Mouse (Mus musculus) liver, embryonic 14.5 days (tissue): ENCODE measurements around the gene Zfp579. TPM values are rescaled to one million over a fixed set of nuclear protein-coding genes. Genes with fewer than 3 reads are reported as not detected.
"Not testable (repeated sequence)": the region's sequence is repeated elsewhere in the genome, so short reads cannot be mapped to it uniquely, and the experiment has no call there.

ENCODE experiments used
- ATAC-seq: fragments of 200-750 bp; cut with Nextera tagmentation; 2 replicates; pipeline ENCODE4 v1.8.0; 2017; ENCODE audit warnings: moderate number of reproducible peaks, mild to moderate bottlenecking, moderate library complexity; ENCODE audit not compliant: insufficient read depth
- DNase-seq, 3 experiments: peaks; one replicate each; pipeline ENCODE4 v3.0.0-alpha.2; 2012 to 2013; ENCODE audit warnings: low read depth in 3 of 3, low spot score in 3 of 3
- H3K27ac ChIP-seq: fragments of 300-500 bp; sonication (generic); 2 replicates; pipeline ENCODE4 v1.5.1; 2014; ENCODE audit warnings: moderate library complexity, mild to moderate bottlenecking, control low read depth, inconsistent platforms
- H3K27me3 ChIP-seq: fragments of 300-500 bp; sonication (generic); 2 replicates; pipeline ENCODE4 v1.6.1; 2014; ENCODE audit warnings: mild to moderate bottlenecking, low read length, moderate library complexity; ENCODE audit not compliant: control insufficient read depth, insufficient read depth
- H3K36me3 ChIP-seq: fragments of 300-500 bp; sonication (generic); replicated peaks from 2 replicates; pipeline ENCODE4 v1.6.1; 2014; ENCODE audit warnings: low read depth; ENCODE audit not compliant: control insufficient read depth, insufficient read depth
- H3K4me1 ChIP-seq, 2 experiments: fragments of 200-500 bp in 1 of 2; fragments of 300-500 bp in 1 of 2; sonication (generic) in 1 of 2; replicated peaks; 2 replicates each; pipeline ENCODE4 v1.6.1; 2012 to 2014; ENCODE audit warnings: antibody characterized with exemption in 1 of 2, inconsistent platforms in 1 of 2, low read length in 1 of 2; ENCODE audit not compliant: control insufficient read depth in 2 of 2, insufficient read depth in 2 of 2
- H3K4me2 ChIP-seq: fragments of 300-500 bp; sonication (generic); 2 replicates; pipeline ENCODE4 v1.6.1; 2014; ENCODE audit warnings: low read depth, mild to moderate bottlenecking, control low read depth, moderate library complexity
- H3K4me3 ChIP-seq, 2 experiments: fragments of 200-500 bp in 1 of 2; fragments of 300-500 bp in 1 of 2; sonication (generic) in 1 of 2; 2 replicates each; pipeline ENCODE4 v1.5.1; 2012 to 2014; ENCODE audit warnings: low read depth in 2 of 2, low read length in 2 of 2, mild to moderate bottlenecking in 2 of 2, control low read depth in 1 of 2, inconsistent platforms in 1 of 2, moderate library complexity in 1 of 2; ENCODE audit not compliant: insufficient read depth in 1 of 2
- H3K9ac ChIP-seq: fragments of 300-500 bp; sonication (generic); replicated peaks from 2 replicates; pipeline ENCODE4 v1.6.1; 2014; ENCODE audit warnings: mild to moderate bottlenecking, control low read depth, moderate library complexity
- H3K9me3 ChIP-seq: fragments of 300-500 bp; sonication (generic); 2 replicates; pipeline ENCODE4 v1.6.1; 2016; ENCODE audit warnings: low read length, mixed read lengths; ENCODE audit not compliant: control insufficient read depth
- CTCF ChIP-seq: IDR thresholded peaks from 2 replicates; pipeline ENCODE4 v1.5.1; 2016; ENCODE audit warnings: antibody characterized with exemption, low read depth, control low read depth
- EP300 ChIP-seq: IDR thresholded peaks from 2 replicates; pipeline ENCODE4 v1.6.1; 2016; ENCODE audit warnings: antibody characterized with exemption, low read depth
- WGBS: fragments of 180-500 bp; shearing (Covaris S2); extraction: QIAGEN DNeasy Blood & Tissue Kit; methylation state at CpG from one replicate; pipeline ENCODE4 v1.1.7; 2014; ENCODE audit not compliant: insufficient replicate concordance; 5-methylcytosine and 5-hydroxymethylcytosine counted together
- polyA plus RNA-seq, 2 experiments: library from polyadenylated mRNA; depleted of rRNA in 1 of 2; stranded (reverse) in 1 of 2; unstranded in 1 of 2; fragments of >200 nt; fragmentation: Nextera tagmentation in 1 of 2; extraction: Ambion mirVana in 1 of 2; gene quantifications; 2 replicates each; pipeline versions ENCODE4 v1.2.1 to v1.2.3; 2012 to 2014

Zfp579 gene
- polyA plus RNA-seq, 2 experiments: 2.8 to 6.7 TPM

GRCm38 (mm10) chr7:5020685-5021084, 24.7 kb upstream of the Zfp579 start:
- no peaks in the 10 kb centered on the region for H3K27me3 ChIP-seq
- no peak for DNase-seq
- 0% methylated on average over 14 of the region's 15 CpGs for WGBS
- H3K9ac ChIP-seq: peak overlapping the region; percentile 79
- no peaks in the 10 kb centered on the region; the same call in 1 of the 2 replicates for H3K9me3 ChIP-seq
- no peak; the same call in 1 of the 2 replicates for ATAC-seq
- H3K4me3 ChIP-seq: peak overlapping the region; percentile 81 to 84
- H3K4me2 ChIP-seq: peak overlapping the region; percentile 66
- peak overlapping the region; percentile 82 for H3K27ac ChIP-seq
- TF ChIP-seq EP300: no peak
- TF ChIP-seq CTCF: no peak
- H3K36me3 ChIP-seq: peaks cover 4% of the 10 kb centered on the region
- H3K4me1 ChIP-seq: peaks cover 10 to 15% of the 10 kb centered on the region in 2 experiments

- H3K9ac ChIP-seq: peak within 1 kb of the TSS; percentile 79
- no peaks in the 10 kb centered on the region for H3K27me3 ChIP-seq
- H3K4me2 ChIP-seq: peak within 1 kb of the TSS; percentile 66
- peak within 1 kb of the TSS; percentile 81 to 84 for H3K4me3 ChIP-seq
- ATAC-seq: peak; percentile 84
- peaks cover 4% of the 10 kb centered on the region for H3K36me3 ChIP-seq
- peaks cover 10 to 16% of the 10 kb centered on the region in 2 experiments for H3K4me1 ChIP-seq
- TF ChIP-seq CTCF (peak; percentile 22; the same call in 1 of the 2 replicates), EP300 (no peak)
- DNase-seq: peak; percentile 94 to 95 (median 95)
- H3K27ac ChIP-seq: peak within 1 kb of the TSS; percentile 82
- WGBS: under 1% methylated on average over 49 of the region's 49 CpGs
- H3K9me3 ChIP-seq: no peaks in the 10 kb centered on the region; the same call in 1 of the 2 replicates
Observed at GRCm38 (mm10) chr7:5020000-5020681, 24.2 kb upstream of the Zfp579 start, which contains the start of the genes Zfp865 and Ccdc106. Gene Zfp865 (plus strand): TSS chr7:5020376. Gene Ccdc106 (plus strand): TSS chr7:5020553.

- H3K4me1 ChIP-seq: peaks cover 10 to 16% of the 10 kb centered on the region in 2 experiments
- H3K4me2 ChIP-seq: peak overlapping the region; percentile 66
- H3K27me3 ChIP-seq, ATAC-seq, H3K9me3 ChIP-seq, H3K36me3 ChIP-seq, DNase-seq: not testable (repeated sequence)
- peak overlapping the region in 1 of 2 experiments; percentile 81; a peak in 2 of 4 replicates for H3K4me3 ChIP-seq
- H3K9ac ChIP-seq: peak overlapping the region; percentile 79
- peak overlapping the region; percentile 82 for H3K27ac ChIP-seq
- 29% methylated on average over 8 of the region's 8 CpGs for WGBS
Observed at GRCm38 (mm10) chr7:5019576-5019975, 23.6 kb upstream of the Zfp579 start.

- no peaks in the 10 kb centered on the region; the same call in 1 of the 2 replicates for H3K9me3 ChIP-seq
- H3K4me1 ChIP-seq: peaks cover 13 to 20% of the 10 kb centered on the region in 2 experiments
- no peak overlapping the region for H3K4me2 ChIP-seq
- no peak overlapping the region for H3K27ac ChIP-seq
- no peak for DNase-seq
- H3K9ac ChIP-seq: no peak overlapping the region
- ATAC-seq: no peak
- peaks cover 4% of the 10 kb centered on the region for H3K36me3 ChIP-seq
- WGBS: 88% methylated on average over 21 of the region's 21 CpGs
- no peaks in the 10 kb centered on the region for H3K27me3 ChIP-seq
- no peak overlapping the region for H3K4me3 ChIP-seq
- TF ChIP-seq CTCF: no peak
Observed at GRCm38 (mm10) chr7:5017931-5018330, 22.0 kb upstream of the Zfp579 start.

- no peaks in the 10 kb centered on the region for H3K27me3 ChIP-seq
- 78% methylated on average over 16 of the region's 16 CpGs for WGBS
- no peak for DNase-seq
- no peak overlapping the region for H3K27ac ChIP-seq
- no peak overlapping the region for H3K4me2 ChIP-seq
- ATAC-seq: no peak
- no peaks in the 10 kb centered on the region; the same call in 1 of the 2 replicates for H3K9me3 ChIP-seq
- TF ChIP-seq CTCF: peak; percentile 38
- no peak for TF ChIP-seq EP300
- H3K36me3 ChIP-seq: peaks cover 9% of the 10 kb centered on the region
- peaks cover 13 to 20% of the 10 kb centered on the region in 2 experiments for H3K4me1 ChIP-seq
- H3K4me3 ChIP-seq: no peak overlapping the region
- no peak overlapping the region for H3K9ac ChIP-seq
Observed at GRCm38 (mm10) chr7:5017352-5017751, 21.4 kb upstream of the Zfp579 start.
